Mouse (Mus musculus) bone marrow macrophage, adult 2 months (primary cell): ENCODE measurements around the gene Hydin. TPM values are rescaled to one million over a fixed set of nuclear protein-coding genes. Genes with fewer than 3 reads are reported as not detected.
A peak's percentile ranks its signal among the peaks of the same experiment; 100 is the strongest.

Experiments used
- H3K27ac ChIP-seq: 2 replicates; pipeline ENCODE4 v1.5.1; 2012; ENCODE audit warnings: low read depth, low read length; ENCODE audit not compliant: insufficient read depth
- H3K4me1 ChIP-seq: 2 replicates; pipeline ENCODE4 v1.6.1; 2012; ENCODE audit warnings: low read length; ENCODE audit not compliant: control insufficient read depth, insufficient read depth
- H3K4me3 ChIP-seq: 2 replicates; pipeline ENCODE4 v1.5.1; 2012; ENCODE audit warnings: mild to moderate bottlenecking, low read length, moderate library complexity; ENCODE audit not compliant: insufficient read depth
- CTCF ChIP-seq: IDR thresholded peaks from 2 replicates; pipeline ENCODE4 v1.5.1; 2012; ENCODE audit warnings: low read depth, mild to moderate bottlenecking, low read length, moderate library complexity
- POLR2A ChIP-seq: IDR thresholded peaks from 2 replicates; pipeline ENCODE4 v1.6.1; 2012; ENCODE audit warnings: mild to moderate bottlenecking, low read depth, low read length, borderline replicate concordance
- polyA plus RNA-seq: library from polyadenylated mRNA; stranded (reverse); fragments of >200 nt; gene quantifications from 2 replicates; pipeline ENCODE4 v1.2.4, GENCODE M21; 2012; ENCODE audit not compliant: missing spikeins, insufficient read depth, insufficient read length

Gene Hydin
- polyA plus RNA-seq, 1 experiment: 0.32 TPM

- TF ChIP-seq CTCF (no peak), POLR2A (no peak)
- Histone ChIP-seq H3K27ac (no peak overlapping the region), H3K4me3 (no peak overlapping the region), H3K4me1 (peaks cover 4% of the 10 kb centered on the region; the same call in 1 of the 2 replicates)
These were observed 198.8 kb downstream of the Hydin start for GRCm38 (mm10) chr8:110465606-110466005.

DNA sequence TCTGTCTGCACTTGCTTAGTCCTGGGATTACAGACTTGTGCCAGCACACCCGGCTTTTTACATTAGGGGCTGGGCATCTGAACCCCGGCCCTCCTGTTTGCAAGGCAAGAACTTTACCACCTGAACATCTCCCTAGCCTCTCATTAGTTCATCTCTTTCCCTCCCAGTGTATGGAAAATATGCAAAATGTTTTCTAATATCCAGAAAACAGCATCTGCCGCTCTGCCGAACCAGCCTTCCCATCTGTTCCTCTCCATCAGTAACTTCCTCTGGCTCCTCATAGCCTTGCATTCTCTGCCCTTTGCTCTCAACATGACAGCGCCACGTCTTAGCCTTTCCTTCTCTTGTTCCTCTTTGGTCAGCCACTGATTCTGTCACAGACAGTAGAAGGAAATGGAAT is 210.5 kb downstream of the Hydin start:
- no peak overlapping the region for H3K27ac ChIP-seq
- H3K4me3 ChIP-seq: no peak overlapping the region
- H3K4me1 ChIP-seq: no peaks in the 10 kb centered on the region
- TF ChIP-seq CTCF (no peak), POLR2A (no peak)

DNA sequence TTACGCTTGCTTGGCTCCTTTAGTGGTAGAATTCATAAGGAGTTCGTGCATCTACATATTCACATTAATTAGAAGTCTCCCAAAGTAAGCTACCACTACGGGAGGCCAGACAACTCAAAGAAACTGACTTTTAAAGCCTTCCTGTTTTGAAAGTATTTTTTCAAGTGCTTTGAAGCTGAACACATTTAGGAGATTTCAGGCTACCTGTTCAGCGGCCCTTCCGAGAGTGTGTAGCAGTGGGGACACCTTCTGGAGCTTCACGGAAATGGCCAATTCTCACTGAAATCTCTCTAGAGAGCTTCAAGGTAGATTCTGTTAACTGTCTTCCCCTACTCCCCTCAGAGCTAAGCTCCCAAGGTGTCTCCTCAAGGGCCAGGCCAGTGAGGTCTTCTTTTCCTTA is 211.8 kb downstream of the Hydin start:
- H3K4me3 ChIP-seq: no peak overlapping the region
- H3K27ac ChIP-seq: no peak overlapping the region
- TF ChIP-seq CTCF (no peak), POLR2A (no peak)
- no peaks in the 10 kb centered on the region for H3K4me1 ChIP-seq

- TF ChIP-seq POLR2A: no peak
- no peak for TF ChIP-seq CTCF
- Histone ChIP-seq H3K4me1 (no peaks in the 10 kb centered on the region), H3K27ac (no peak overlapping the region), H3K4me3 (no peak overlapping the region)
These were observed 212.6 kb downstream of the Hydin start for GRCm38 (mm10) chr8:110479401-110479800.

DNA sequence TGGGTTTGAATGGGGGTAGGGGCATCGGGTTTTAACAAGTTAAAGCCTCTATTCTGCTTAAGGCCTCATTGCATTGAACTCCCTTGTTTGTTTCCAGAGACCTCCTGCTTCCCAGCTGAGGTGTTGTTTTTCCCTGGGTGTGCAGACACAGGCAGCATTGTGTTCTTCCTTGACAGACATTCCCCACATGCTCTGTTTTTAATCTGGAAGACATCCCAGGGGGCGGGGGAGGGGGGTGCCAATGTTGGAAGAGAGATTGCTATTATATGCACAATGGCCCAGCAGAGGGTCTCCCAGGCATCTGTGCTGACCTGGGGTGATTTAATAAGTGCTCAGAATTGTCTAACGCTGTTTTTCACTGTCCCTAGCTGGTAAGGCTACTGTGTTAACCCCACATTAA is 215.5 kb downstream of the Hydin start:
- H3K4me1 ChIP-seq: no peaks in the 10 kb centered on the region
- TF ChIP-seq POLR2A (no peak), CTCF (no peak)
- no peak overlapping the region for H3K27ac ChIP-seq
- no peak overlapping the region for H3K4me3 ChIP-seq

- H3K4me3 ChIP-seq: no peak overlapping the region
- H3K27ac ChIP-seq: no peak overlapping the region
- no peaks in the 10 kb centered on the region for H3K4me1 ChIP-seq
- no peak for TF ChIP-seq POLR2A
- TF ChIP-seq CTCF: no peak
These were observed 218.5 kb downstream of the Hydin start for GRCm38 (mm10) chr8:110485234-110485633.

- no peaks in the 10 kb centered on the region for H3K4me1 ChIP-seq
- TF ChIP-seq CTCF: no peak
- TF ChIP-seq POLR2A: no peak
- no peak overlapping the region for H3K4me3 ChIP-seq
- no peak overlapping the region for H3K27ac ChIP-seq
These were observed 219.2 kb downstream of the Hydin start for GRCm38 (mm10) chr8:110486020-110486419.

GRCm38 (mm10) chr8:110487644-110488043 is 220.9 kb downstream of the Hydin start:
- no peaks in the 10 kb centered on the region for H3K4me1 ChIP-seq
- TF ChIP-seq CTCF: no peak
- no peak for TF ChIP-seq POLR2A

DNA sequence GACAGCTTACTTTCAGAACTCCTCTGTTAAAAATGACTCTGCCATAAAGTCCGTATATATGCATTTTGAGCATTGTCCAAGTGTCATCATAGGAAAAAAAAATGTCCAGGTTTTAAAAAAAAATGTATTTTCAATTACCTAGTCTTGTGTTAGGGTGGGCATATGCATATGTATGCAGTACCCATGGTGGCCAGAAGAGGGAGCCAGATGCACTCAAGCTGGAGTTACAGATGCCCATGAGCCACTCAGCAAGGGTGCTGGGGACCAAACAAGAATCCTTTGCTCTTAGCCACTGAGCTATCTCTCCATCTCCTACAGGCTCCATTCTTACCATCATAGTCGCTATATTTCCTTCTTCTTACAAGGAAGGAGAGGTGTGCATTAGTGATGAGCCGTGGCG is 222.6 kb downstream of the Hydin start:
- no peaks in the 10 kb centered on the region for H3K4me1 ChIP-seq
- TF ChIP-seq POLR2A: no peak
- peak; percentile 62; the same call in 1 of the 2 replicates for TF ChIP-seq CTCF
- no peak overlapping the region for H3K27ac ChIP-seq
- no peak overlapping the region for H3K4me3 ChIP-seq

More at GRCm38 (mm10) chr8:110487644-110488043, 220.9 kb downstream of the Hydin start:
- H3K27ac ChIP-seq: no peak overlapping the region
- H3K4me3 ChIP-seq: no peak overlapping the region

DNA sequence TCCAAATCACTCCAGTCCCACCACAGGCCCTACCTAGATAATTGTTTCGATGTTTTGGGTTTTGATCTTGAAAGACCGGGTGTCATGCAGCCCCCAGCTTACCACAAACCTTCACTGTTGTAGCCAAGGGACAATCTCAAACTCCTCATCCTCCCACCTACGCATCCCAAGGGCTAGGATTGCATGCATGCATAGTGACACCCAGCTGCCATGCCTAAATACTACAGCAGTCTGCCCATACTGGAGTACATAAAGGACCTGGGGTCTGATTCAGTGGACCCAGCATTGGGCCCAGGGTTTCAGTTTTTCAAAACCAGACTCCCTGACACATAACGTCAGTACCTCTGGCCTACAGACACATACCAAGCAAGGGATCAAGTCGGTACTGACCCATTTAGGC is 224.3 kb downstream of the Hydin start:
- H3K4me1 ChIP-seq: no peaks in the 10 kb centered on the region
- H3K4me3 ChIP-seq: no peak overlapping the region
- no peak for TF ChIP-seq POLR2A
- no peak for TF ChIP-seq CTCF
- H3K27ac ChIP-seq: no peak overlapping the region

DNA sequence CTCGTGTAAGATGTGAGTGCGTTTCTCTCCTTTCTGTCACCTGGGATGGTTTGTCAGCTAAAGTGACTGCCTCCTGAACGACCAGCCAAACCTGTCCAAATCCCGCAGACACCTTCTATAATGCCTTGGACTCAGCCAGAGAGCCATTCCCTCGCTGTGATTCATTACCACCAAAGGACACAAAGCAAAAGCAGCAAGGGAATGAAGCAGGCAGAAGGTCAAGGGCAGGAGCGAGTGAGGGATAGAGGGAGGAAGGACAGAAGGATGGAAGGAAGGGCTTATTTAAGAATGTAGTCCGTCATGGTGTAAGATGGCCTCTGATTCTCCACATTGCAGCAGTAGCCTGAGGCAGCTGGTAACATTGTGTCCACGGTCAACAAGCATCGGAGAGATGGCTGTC is 229.5 kb downstream of the Hydin start:
- Histone ChIP-seq H3K27ac (no peak overlapping the region), H3K4me3 (no peak overlapping the region), H3K4me1 (no peaks in the 10 kb centered on the region)
- no peak for TF ChIP-seq CTCF
- TF ChIP-seq POLR2A: no peak
